Mouse (Mus musculus): ENCODE data around the gene Smim14. TPM values are rescaled to one million over a fixed set of nuclear protein-coding genes. Genes with fewer than 3 reads are reported as not detected.
A peak's percentile ranks its signal among the peaks of the same experiment; 100 is the strongest.

Smim14 gene
- total RNA-seq, 2 experiments from 2014 or later, result 147 to 161 TPM

DNA sequence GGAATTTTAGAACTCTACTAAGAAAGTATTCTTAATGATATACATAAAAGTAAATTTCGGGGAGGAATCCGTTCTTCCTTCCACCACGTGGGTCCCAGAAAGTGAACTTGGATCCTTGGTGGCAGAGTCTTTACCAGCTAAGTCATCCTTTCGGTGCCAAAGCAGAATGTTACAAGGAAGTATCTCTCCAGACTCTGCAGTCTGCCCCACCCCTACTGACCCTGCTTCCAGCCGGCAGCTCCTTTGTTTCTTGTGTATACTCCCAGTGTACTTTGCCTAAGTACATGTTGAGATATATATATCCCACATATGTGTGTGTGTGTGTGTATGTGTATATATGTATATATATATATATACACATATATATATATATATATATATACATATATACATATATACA lies 107.5 kb downstream of the Smim14 start:
- intact Hi-C loops (cut with DNase I), result no loop called here
- no peak for DNase-seq (ENCODE audit: low spot score in 2 of 2)

DNA sequence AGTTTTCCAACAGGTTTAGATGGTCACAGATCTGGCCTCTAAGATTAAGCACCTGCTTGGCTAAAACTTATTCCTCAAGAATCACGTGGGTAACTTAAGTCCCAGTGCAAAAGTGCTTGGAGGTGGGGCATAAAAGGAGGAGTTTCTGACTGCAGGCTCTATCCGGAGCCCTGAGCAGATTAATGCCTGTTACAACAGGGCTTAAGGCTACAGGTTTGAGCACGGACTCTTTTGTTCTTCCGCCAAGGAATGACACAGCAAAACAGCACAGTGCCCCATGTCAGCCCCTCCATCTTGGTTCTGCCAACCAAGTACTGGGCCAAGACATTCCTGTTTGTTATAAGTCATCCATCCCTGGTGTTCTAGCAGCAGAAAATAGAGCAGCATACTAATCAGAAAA lies 108.7 kb downstream of the Smim14 start:
- DNase-seq (ENCODE audit: low spot score in 2 of 2), result no peak
- intact Hi-C loops (cut with DNase I), result no loop called here

DNA sequence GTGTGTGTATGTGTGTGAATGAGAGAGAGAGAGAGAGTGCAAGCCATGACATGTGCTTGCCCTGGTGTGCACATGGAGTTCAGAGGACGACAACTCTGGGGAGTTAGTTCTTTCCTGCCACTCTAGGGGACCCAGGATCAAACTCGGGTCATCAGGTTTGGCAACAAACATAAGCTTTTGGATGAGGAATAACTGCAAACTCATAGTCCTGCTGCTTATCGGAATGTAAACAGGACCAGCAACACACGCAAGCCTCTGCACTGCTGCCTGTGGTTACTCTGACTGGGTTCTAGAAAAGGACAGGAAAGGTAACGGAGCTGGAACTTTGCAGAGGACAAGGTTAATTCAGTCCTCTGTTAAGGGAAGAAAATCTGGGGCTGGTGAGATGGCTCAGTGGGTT lies 111.7 kb downstream of the Smim14 start:
- intact Hi-C loops (cut with DNase I), result no loop called here
- no peak for DNase-seq (ENCODE audit: low spot score in 2 of 2)

DNA sequence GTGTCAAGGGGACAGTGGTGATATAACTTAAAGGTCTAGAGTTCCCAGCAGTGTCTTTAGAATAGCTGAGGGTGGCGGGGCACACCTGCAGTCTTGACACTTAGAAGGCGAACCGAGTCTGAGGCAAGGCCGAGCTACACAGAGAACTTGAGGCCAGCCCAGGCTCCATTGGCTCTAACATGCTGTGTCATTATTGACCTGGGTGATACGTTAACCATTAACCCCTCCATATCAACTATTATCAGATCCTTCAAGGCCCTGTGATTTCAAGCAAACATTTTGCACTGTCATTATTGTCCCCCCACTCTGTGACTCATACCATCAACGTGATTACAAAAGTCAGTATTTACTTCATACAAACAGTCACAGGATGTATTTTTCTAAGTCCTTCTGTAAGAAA lies 112.8 kb downstream of the Smim14 start:
- DNase-seq (ENCODE audit: low spot score in 2 of 2), result no peak
- intact Hi-C loops (cut with DNase I), result no loop called here

DNA sequence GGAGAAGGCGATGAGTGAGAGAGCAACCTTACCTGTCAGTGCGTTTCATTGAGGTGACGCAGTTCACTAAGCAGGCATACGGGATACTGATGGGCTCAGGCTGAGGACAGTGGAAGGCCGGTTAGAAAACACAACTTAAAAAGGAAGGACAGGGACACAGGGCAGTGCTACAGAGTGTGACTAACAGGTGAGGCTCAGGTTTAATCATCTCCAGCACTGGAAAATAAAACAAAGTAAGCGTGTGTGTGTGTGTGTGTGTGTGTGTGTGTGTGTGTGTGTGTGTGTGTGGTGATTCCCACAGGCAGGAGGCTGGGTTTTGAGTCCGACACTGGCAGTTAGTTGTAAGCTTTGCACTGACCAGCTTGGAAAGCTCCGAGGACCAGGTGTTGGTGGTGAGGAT lies 114.2 kb downstream of the Smim14 start:
- DNase-seq (ENCODE audit: low spot score in 2 of 2), result no peak
- intact Hi-C loops (cut with DNase I), result no loop called here

DNA sequence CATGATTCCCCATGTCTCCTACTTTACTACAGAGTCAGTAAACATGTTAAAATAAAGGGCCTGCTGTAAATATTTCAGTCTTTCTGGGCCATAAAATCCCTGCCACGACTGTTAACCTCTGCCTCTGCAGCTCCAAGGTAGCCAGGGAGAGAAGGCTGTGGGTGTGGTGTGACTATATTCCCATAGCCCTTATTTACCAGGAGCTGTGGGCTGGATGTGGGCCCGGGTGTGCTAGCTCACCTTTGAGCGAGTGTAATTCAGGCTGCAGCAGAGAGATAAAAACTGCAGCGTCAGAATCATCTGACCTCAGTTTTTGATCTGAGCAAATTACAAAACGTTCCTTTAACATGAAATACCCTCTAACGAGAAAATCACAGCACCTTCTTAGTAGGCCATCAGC lies 116.2 kb downstream of the Smim14 start:
- DNase-seq (ENCODE audit: low spot score in 2 of 2), result no peak
- intact Hi-C loops (cut with DNase I), result no loop called here

DNA sequence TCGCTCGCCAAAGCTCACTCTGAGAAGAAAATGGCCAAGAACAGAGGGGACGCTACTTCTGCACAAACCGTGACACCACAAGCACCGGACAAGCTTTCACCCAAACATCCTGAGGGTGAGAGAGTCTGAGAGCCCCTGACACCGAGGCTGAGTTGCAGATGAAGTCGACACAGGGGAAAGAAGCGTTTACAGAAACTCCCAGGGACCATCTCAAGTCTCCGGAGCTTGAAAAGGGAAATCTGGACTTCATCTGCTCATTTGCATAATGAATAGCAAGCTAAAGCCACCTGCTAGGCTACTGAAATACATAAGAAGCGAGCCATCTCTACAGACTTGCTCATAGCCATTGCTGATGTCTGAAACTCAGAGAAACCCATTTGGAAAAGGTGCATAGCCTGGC lies 117.8 kb downstream of the Smim14 start:
- DNase-seq (ENCODE audit: low spot score in 2 of 2), result no peak
- intact Hi-C loops (cut with DNase I), result no loop called here

DNA sequence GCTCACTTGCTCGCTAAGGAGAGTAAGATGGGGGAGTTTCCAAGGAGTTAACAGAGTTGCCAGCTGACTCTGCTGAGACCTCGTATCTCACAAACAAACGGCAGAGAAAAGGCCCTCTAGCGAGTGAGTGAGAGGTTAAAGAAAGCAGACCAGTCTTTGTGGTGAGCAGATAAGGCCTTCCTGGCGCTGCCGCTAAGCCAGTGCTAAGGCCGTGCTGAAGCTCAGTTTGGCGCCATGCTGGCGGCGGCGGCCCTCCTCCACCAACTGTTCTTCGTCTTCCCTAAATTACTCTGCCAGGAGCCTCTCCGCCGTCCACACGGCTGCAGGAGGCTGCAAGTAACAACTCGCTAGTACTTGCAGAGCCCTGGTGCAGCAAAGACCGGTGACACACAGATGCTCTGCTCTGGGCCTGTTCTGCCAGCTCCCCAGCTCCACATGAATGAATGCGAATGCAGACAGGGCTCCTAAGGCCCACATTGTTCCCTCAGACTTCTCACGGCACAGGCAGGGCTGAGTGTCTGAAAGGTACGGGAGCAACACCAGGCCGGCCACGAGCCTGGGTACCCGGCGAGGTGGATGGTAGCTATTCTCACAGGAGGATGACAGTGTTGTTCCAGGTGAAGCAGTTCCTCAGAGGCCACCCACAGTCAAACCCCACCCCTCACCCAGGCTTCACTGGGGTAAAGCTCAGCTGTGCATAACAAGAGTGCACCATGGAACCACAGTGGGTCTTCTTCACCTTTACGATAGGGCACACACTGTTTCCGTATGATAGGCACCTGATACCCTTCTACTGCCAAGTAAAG lies 121.1 kb downstream of the Smim14 start:
- no peak for DNase-seq (ENCODE audit: low spot score in 2 of 2)
- intact Hi-C loops (cut with DNase I), result no loop called here

DNA sequence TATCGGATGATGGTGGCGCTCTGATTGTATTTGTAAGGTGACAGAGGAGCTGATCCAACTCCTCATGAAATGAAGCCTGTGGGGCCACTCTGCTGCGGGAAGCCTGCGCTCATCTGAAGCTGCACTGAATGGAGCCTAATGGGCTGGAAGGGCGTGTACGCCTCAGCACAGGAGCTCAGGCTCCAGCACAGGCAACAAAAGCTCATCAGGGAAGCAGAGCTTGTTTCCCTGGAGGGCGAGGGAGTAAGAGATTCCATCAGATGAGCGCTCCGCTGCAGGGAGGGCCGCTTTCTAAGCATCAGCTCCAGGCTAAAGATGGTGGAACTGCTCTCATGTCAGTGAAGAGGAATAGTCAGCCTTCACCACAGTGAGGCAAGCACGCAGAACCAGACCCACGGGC lies 129.0 kb downstream of the Smim14 start:
- intact Hi-C loops (cut with DNase I), result loop anchor here (10.0 kb wide), 1 partner anchor 227 kb away; no protein-coding TSS in a partner anchor
- DNase-seq (ENCODE audit: low spot score in 2 of 2), result no peak

DNA sequence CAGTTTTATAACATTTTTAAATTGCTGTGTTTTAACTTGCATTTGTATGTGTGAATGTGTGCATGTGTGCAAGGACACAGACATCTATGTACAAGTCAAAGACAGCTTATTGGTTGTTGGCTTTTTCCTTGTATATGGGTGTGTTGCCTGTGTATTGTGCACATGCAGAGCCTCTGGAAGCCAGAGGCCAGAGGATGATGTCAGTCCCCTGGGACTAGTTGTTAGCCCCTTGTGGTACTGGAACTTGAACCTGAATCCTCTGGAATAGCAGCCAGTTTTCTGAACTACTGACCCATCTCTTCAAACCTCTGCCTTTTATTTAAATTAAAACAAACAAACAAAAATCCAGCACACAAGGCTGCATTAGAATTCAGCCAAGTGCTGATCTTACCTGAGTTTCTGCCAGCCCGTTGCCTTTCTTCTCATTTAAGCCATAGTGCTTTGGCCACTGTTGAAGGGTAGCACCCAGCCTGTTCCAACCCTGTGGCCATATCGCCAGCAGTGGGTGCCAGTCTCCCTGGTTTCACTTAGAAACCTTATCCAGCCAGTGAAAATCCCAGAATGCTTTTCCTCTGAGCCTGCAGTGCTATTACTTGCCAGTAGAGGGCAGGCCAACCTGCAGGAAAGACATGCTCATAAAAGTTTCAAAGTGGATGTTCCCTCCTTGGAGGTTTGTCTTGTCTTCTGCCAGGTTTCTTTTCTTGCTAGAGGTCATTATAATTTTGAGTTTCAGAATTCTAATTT lies 135.6 kb downstream of the Smim14 start:
- intact Hi-C loops (cut with DNase I), result loop anchor here (5.0 to 10.0 kb wide), 2 partner anchors 233 to 296 kb away; partner anchors contain the start of gene Pds5a
- DNase-seq (ENCODE audit: low spot score in 2 of 2), result peak; percentile 88 to 89

Other genes starting within 250 kb of the Smim14 start
- 10 to 100 TPM; 27.0 to 29.6 TPM for gene Rfc1, start 201.5 kb downstream of the Smim14 start, total RNA-seq (2021)
- under 1 TPM; 0.29 to 0.47 TPM for gene Klb, start 188.9 kb downstream of the Smim14 start, total RNA-seq (2021)
- gene Rpl9, start 145.7 kb downstream of the Smim14 start, total RNA-seq (2021), result 100 to 1,000 TPM; 562 to 565 TPM
- 10 to 100 TPM; 35.4 to 36.1 TPM for gene Lias, start 145.7 kb downstream of the Smim14 start, total RNA-seq (2021)
- gene Ugdh, start 101.2 kb downstream of the Smim14 start, total RNA-seq (2021), result 10 to 100 TPM; 24.8 to 25.7 TPM
- 1 to 10 TPM in 1 of 2 experiments, not detected in 1; 3.4 TPM for gene Gm43552, start 44.4 kb downstream of the Smim14 start, total RNA-seq (2021)
- 100 to 1,000 TPM; 122 to 132 TPM for gene Ube2k, start within 50 bp of the Smim14 start, total RNA-seq (2021)
- gene Pds5a, start 161.1 kb upstream of the Smim14 start, total RNA-seq (2021), result 10 to 100 TPM; 67.8 to 68.9 TPM
- 10 to 100 TPM; 10.2 to 11.1 TPM for gene N4bp2, start 226.3 kb upstream of the Smim14 start, total RNA-seq (2021)

Data from left cerebral cortex, postnatal 14 days (tissue).